Mouse (Mus musculus) left cerebral cortex, adult 8-10 months (tissue): Measurements from ENCODE around the gene Slit2. TPM values are rescaled to one million over a fixed set of nuclear protein-coding genes. Genes with fewer than 3 reads are reported as not detected.

Source experiments
- DNase-seq, 2 experiments: peaks; one replicate each; pipeline ENCODE4 v3.0.0; 2022; ENCODE audit warnings: low spot score in 2 of 2
- total RNA-seq, 4 experiments: library from RNA; stranded (reverse); gene quantifications; 2 replicates each; pipeline ENCODE4 v1.2.4; 2022

Slit2 gene
- total RNA-seq, 4 experiments from 2014 or later: 25.0 to 50.0 (median 31.9) TPM

- DNase-seq: no peak
Measured at GRCm38 (mm10) chr5:48225500-48225899, 242.6 kb downstream of the Slit2 start.

- DNase-seq: no peak
Measured at GRCm38 (mm10) chr5:48230430-48231080, 247.6 kb downstream of the Slit2 start.

GRCm38 (mm10) chr5:48234728-48235127 lies 251.8 kb downstream of the Slit2 start:
- no peak for DNase-seq

GRCm38 (mm10) chr5:48235270-48235669 lies 252.3 kb downstream of the Slit2 start:
- no peak for DNase-seq

GRCm38 (mm10) chr5:48240751-48241150 lies 257.8 kb downstream of the Slit2 start:
- DNase-seq: peak in 1 of 2 experiments; percentile 13

GRCm38 (mm10) chr5:48248327-48248726 lies 265.4 kb downstream of the Slit2 start:
- no peak for DNase-seq

DNA sequence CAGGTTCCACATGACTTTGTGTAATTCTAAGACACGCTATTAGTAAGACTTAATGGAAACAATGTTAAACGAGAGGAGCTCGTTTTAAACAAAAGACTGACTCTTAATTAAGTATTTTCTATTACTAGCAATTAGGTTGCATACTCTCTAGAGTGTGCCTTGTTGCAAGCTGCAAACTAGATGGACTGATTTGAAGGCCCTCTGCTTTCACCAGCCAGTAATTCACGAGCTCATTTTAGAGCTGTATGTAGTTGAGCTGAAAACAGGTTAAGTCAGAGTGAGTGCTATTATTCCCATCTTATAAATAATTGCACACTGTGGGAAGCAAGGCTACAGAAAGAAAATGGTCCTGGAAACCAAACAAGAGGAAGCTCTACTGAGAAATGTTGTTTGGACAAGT lies 294.6 kb downstream of the Slit2 start:
- DNase-seq: no peak

- DNase-seq: no peak
Measured at GRCm38 (mm10) chr5:48301186-48301585, 318.2 kb downstream of the Slit2 start.

GRCm38 (mm10) chr5:48315057-48315602 lies 332.2 kb downstream of the Slit2 start:
- no peak for DNase-seq

DNA sequence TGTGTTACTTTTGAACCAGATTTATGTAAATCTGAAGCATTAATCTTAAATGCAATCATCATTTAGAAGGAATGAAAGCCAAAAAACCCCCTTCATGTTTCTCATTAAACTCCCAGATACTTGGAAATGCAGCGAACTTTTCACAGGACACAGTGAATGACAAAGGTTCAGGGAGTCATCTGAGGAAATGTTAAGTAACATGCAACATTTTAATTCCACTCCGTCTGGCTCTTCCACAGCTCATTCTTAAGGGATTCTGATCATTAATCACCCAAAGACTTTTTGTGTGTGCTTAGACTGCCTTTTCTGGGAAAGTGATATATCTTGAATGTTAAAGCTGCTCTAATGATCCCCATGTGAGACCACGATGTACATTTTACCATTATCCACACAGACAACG lies 337.7 kb downstream of the Slit2 start:
- DNase-seq: no peak

- no peak for DNase-seq
Measured at GRCm38 (mm10) chr5:48326221-48326620, 343.3 kb downstream of the Slit2 start.

DNA sequence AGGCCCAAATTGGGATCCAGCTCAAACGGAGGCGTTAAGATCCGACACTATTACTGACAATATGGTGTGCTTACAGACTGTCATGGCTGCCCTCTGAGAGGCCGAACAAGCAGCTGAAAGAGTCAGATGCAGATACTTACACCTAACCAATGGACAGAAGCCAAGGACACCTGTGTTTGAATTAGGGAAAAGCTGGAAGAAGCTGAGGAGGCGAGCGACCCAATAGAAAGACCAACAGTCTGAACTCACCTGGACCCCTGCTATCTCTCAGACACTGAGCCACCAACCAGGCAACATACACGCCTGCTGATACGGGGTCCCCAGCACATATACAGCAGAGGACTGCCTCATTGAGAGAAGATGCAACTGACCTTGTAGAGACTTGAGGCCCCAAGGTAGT lies 344.7 kb downstream of the Slit2 start, which contains the start of gene 5730480H06Rik:
TSS of gene 5730480H06Rik (plus strand) at position 301 of the 400 bp plus-strand sequence.
- no peak for DNase-seq

GRCm38 (mm10) chr5:48329751-48330150 lies 346.8 kb downstream of the Slit2 start:
- DNase-seq: no peak

DNA sequence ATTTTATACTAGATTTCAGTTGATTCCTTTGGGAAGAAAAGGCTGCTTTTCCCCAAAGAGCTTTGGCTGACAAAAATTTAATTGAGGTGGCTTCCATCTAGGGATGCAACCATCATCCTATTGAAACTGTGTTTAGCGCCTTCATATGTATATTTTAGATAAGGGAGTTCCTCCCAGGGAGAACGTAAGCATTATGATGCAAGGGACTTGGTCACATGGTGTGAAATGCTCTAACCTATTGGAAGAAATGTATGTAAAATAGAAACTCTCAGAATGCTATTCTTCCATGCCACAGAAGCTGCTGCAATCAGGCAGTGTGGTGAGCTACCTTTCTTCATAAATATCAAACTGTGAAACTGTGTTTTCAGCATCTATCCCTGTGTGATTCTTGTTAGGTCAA lies 347.9 kb downstream of the Slit2 start:
- DNase-seq: no peak

DNA sequence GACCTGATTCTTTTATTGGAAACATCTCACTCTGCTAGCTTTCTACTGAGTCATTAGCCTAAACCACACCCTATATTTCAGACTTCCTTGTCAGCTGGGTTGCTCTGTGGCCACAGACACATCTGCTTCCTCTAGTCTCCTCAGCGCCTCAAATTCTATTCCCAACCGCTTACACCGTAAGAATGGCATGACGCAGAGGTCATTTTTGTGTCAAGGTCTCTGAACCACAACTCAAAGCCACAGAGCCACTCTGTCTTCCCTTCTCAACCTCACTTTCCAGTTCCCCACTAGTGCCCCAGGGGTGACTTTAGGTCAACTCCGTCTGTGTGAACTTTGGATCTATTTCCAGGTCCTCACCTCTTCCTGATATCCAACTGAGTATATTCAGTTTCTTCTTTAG lies 348.5 kb downstream of the Slit2 start:
- DNase-seq: no peak

- no peak for DNase-seq
Measured at GRCm38 (mm10) chr5:48333407-48333806, 350.5 kb downstream of the Slit2 start.

GRCm38 (mm10) chr5:48333884-48334513 lies 351.1 kb downstream of the Slit2 start:
- DNase-seq: no peak

DNA sequence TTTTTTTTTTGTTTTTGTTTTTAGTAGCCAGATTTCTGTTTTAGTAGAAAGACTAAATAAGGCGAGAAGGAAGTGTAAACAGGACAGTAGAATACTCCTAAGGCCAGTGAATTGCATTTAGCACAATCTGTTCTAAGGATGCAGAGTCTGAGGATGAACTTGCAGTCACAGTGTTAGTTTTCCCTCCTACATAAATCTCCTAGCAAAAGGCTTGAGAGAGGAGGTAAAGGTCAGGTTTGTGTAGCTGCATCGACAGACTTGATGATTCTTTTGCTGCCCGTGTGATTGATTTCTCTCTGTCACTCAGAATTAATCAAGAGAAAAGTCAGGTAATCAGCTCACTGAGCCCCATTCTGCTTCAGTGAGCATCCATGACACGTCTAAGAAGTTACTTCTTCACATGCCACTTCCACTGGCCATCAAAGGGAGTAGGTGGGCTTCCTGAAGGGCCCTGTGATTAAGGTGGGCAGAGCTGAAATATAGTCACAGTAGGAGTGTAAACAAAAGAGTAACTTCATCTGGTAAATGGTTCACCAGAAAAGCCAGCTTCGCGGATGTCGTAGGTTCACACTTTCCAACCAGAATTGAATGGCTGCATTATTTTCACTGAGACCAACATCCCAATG lies 358.0 kb downstream of the Slit2 start:
- DNase-seq: no peak

- DNase-seq: no peak
Measured at GRCm38 (mm10) chr5:48345095-48345982, 362.4 kb downstream of the Slit2 start.

DNA sequence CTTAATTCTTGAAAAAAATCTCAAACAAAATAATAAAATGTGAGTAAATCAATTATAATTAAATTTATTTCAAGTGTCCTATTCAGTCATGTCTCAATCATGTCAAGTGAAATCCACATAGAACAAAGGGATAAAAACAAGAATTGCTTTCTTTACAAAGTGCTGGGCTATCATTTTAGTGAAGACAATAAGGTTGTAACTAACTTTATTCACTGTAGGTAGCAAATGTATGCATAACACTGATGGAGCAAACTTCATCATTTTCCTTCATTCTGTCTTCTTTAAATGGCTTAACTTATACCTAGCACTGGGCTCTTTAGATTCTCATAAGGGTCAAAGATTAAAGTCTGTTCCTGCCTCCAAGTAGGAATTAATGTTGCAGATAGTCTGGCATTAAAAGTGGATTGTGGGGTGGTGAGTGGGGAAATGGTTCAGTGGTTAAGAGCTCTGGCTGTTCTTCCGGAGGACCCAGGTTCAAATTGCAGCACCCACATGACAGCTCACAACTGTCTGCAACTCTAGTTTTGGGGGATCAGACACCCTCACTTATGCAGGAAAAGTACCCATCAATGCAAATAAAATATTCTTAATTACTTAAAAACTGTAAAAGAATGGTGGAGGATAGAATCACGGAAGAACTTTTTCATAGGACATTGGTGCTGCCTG lies 363.2 kb downstream of the Slit2 start:
- DNase-seq: no peak

- no peak for DNase-seq
Measured at GRCm38 (mm10) chr5:48349309-48349708, 366.4 kb downstream of the Slit2 start.
